Mouse (Mus musculus) embryonic fibroblast, embryonic 13.5 days (primary cell): ENCODE data around the gene Snapc1. TPM values are rescaled to one million over a fixed set of nuclear protein-coding genes. Genes with fewer than 3 reads are reported as not detected.

Source experiments
- H3K27ac ChIP-seq: 2 replicates; pipeline ENCODE4 v1.5.1; 2012; ENCODE audit warnings: low read length, control low read depth, inconsistent platforms; ENCODE audit not compliant: insufficient read depth
- H3K4me1 ChIP-seq: 2 replicates; pipeline ENCODE4 v1.6.1; 2011; ENCODE audit warnings: low read length; ENCODE audit not compliant: control insufficient read depth, insufficient read depth
- H3K4me3 ChIP-seq: 2 replicates; pipeline ENCODE4 v1.5.1; 2011; ENCODE audit warnings: mild to moderate bottlenecking, control low read depth, low read length; ENCODE audit not compliant: insufficient read depth
- CTCF ChIP-seq: IDR thresholded peaks from 2 replicates; pipeline ENCODE4 v1.5.1; 2011; ENCODE audit warnings: mild to moderate bottlenecking, control low read depth, low read length, moderate library complexity, borderline replicate concordance; ENCODE audit not compliant: insufficient read depth
- POLR2A ChIP-seq: IDR thresholded peaks from 2 replicates; pipeline ENCODE4 v1.6.1; 2011; ENCODE audit warnings: low read depth, mild to moderate bottlenecking, control low read depth, low read length, moderate library complexity
- polyA plus RNA-seq: library from polyadenylated mRNA; stranded (reverse); fragments of >200 nt; gene quantifications from 2 replicates; pipeline ENCODE4 v1.2.4, GENCODE M21; 2011; ENCODE audit warnings: low read depth; ENCODE audit not compliant: missing spikeins, insufficient read length

Gene Snapc1
- polyA plus RNA-seq, 1 experiment: 23.0 TPM

DNA sequence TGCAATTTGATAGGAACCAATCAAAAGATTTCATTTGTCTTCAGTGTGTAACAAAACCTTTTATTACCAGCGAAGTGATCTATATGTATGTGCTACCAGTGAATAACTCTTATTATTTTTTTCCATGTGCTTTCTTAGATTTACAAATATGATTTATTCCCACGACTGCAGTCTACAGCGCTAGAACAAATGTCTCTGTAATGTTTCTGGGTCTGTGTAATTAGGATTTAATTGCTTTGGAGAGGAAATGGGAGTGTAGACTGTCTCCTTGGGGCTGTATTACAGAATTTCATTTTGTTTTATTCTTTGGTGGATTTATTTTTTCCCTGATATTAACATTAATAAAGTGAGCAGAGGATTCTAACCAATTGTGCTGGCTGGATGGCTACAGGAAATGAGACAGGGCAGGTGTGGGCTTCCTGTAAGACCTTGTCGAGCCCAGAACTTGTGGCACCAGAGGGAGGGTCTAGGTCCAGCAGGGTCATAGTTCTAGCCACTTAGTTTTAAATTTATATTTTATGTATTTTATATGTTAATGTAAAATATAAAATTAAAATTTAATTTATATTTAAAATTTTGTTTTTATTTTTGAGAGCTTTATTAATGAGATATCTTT, 24.2 kb downstream of the Snapc1 start:
- no peak for TF ChIP-seq POLR2A
- TF ChIP-seq CTCF: no peak

DNA sequence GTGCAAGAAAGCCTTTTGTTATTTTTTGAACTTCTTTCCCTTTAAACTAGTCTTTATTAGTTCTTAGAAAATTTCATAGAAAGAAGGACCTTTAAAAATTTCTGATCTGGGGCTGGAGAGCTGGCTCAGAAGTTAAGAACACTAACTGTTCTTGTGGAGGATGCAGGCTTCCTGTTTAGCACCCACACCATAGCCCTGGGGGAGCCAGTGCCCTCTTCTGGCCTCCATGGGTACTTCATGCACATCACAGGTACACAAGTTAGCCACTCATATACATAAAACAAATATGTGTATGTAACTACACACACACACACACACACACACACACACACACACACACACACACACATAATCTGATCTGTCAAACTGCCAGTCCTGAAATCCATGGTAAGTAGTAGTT, 25.3 kb downstream of the Snapc1 start:
- Histone ChIP-seq H3K27ac (no peak overlapping the region), H3K4me1 (no peaks in the 10 kb centered on the region)
- TF ChIP-seq CTCF (peak; percentile 43; the same call in 1 of the 2 replicates), POLR2A (no peak)

More for the DNA sequence above, 24.2 kb downstream of the Snapc1 start:
- Histone ChIP-seq H3K4me3 (no peak overlapping the region), H3K4me1 (no peaks in the 10 kb centered on the region), H3K27ac (no peak overlapping the region)

DNA sequence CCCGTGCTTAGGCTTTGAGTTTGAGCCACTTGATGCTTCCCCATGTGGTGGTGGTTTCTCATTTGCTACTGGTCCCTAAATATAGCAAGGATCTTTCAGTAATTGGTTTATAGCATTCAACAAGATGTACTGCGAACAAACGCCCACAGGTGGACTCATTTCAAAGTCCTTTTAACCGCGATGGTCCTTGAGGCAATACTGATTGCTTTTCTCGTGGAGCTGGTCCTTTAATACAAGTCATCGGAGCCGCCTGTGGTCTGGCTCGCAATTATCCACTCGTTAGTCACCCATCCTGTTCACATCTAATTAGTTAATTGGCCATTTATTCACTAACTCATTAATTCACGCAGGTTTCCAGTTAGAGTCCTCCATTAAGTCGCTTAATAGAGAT, 32.6 kb downstream of the Snapc1 start:
- no peak overlapping the region for H3K27ac ChIP-seq
- TF ChIP-seq CTCF (no peak), POLR2A (no peak)
- no peak overlapping the region for H3K4me3 ChIP-seq
- H3K4me1 ChIP-seq: no peaks in the 10 kb centered on the region

More for the DNA sequence above, 25.3 kb downstream of the Snapc1 start:
- H3K4me3 ChIP-seq: no peak overlapping the region

DNA sequence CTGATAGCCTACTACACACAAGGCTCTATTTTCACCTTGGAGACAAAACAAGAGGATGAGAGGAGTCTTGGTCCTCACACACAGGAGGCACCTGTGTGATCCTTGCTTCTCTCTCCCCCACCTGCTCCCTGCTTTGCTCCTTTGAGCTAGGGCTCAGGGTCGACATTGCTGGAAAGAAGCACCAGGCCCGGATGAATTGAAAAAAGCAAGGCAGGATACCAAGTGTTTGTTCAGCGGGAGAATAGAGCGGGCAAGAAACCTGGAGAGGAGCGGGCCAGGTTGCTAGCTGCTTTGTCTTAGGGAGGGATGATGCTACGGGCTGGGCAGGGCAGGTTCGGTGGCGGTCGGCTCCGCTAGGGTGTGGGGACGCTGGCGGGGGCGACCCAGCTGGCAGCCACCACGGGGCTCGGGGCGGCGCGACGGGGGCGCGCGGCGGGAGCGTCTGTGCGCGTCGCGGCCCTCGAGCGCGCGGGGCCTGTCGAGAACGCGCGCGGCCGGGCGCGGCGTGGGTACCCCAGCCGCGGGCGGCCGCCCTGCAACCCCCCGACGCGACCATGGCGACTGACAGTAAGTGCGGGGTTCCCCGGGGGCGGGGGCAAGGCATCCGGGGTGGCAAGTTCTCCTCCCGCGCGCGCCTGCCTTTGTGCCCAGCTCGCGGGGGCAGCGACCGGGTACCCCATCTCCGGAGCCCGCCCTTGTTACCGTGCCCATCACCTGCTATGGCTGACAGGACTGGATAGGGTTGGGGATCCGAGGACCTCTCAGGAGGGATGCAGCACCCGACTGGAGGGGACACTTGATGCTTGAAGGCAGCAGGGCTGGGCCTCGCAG, 33.2 kb downstream of the Snapc1 start, which contains the start of gene Syt16:
Gene Syt16 (plus strand): TSS at position 365 of the 831 bp plus-strand sequence.
- no peak for TF ChIP-seq POLR2A
- TF ChIP-seq CTCF: no peak
- no peaks in the 10 kb centered on the region for H3K4me1 ChIP-seq
- H3K4me3 ChIP-seq: peak within 1 kb of the TSS; percentile 24; the same call in 1 of the 2 replicates
- H3K27ac ChIP-seq: no peak within 1 kb of the TSS

DNA sequence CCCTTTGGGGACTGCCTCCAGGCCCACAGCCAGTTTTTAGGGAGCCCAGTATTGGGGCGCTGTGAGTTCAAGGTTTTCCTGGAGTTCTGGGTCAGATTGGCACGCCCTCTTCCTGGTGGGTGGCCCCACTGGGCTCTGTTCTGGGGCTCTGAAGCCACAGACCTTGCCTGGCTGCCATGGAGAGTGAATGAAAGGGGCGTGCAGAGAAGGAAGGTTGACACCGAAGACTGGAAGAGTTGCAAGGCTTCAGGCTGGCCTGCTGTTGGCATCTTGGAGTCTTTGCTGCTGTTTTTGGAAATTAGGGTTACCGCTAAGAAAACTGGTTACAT, 33.8 kb downstream of the Snapc1 start:
- H3K27ac ChIP-seq: no peak overlapping the region
- TF ChIP-seq CTCF (no peak), POLR2A (no peak)
- H3K4me1 ChIP-seq: no peaks in the 10 kb centered on the region
- no peak overlapping the region for H3K4me3 ChIP-seq

DNA sequence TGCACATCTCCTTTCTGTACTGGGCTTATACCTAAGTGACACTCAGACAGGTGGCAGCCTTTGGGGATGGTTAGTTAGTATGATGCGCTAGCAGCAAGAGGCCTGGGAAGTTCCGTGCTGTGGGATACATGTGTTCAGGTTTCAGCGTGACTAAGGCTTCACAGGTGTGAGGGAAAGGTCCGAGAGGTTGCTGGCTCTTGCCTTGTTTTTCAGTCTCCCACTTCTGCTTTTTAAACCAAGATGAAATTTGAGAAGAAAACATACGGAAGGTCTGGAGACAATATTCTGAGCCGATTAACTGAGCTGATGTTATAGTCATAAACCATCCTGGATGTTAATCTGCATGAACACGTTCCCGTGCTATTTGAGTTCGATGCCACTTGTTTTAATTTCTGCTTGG, 38.2 kb downstream of the Snapc1 start:
- H3K27ac ChIP-seq: no peak overlapping the region
- TF ChIP-seq CTCF (no peak), POLR2A (no peak)
- H3K4me1 ChIP-seq: no peaks in the 10 kb centered on the region
- no peak overlapping the region for H3K4me3 ChIP-seq

DNA sequence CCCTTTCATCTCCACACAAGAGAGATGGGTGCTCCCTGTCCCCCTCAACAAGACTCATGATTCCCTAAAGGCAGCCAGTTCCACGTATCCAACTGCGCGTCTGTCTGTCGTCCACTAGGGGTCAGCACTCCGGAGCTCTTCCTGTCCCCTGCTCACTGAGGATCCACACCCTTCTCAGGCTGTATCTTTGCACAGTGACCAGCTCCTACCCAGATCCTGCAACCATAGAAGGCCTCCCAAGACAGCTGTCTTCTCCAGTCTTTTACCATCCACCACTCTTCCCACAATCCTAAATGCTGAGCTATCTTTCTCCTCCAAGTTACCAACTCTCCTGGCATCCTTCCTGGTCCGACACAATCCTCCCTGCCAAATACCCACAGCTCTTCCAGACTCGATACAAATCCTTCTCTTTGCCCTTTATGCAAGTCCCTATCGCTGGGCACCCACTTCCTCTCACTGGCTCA, 45.2 kb downstream of the Snapc1 start:
- H3K4me1 ChIP-seq: peaks cover 3% of the 10 kb centered on the region; the same call in 1 of the 2 replicates
- TF ChIP-seq CTCF (peak; percentile 87), POLR2A (no peak)

DNA sequence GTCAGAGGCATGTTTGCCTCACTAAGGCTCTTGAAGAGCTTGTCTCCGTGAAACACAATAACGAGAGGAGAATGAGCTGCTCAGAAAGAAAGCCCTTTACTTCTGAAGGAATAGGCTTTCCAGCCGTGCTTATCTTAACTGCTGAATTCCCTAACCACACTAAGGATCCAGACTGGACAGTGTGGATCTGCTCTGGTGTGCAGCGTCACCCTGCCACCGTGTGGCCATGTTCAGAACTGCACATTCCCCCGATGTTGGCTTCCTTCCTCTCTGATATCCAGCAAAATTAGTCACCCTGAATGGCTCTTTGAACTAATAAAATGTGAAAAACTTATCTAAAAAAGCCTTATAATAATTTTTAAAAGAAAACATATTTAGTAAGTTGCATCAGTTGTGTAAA, 49.5 kb downstream of the Snapc1 start:
- Histone ChIP-seq H3K27ac (no peak overlapping the region), H3K4me3 (no peak overlapping the region), H3K4me1 (peaks cover 3% of the 10 kb centered on the region; the same call in 1 of the 2 replicates)
- TF ChIP-seq CTCF (peak; percentile 100), POLR2A (no peak)

More for the DNA sequence above, 45.2 kb downstream of the Snapc1 start:
- no peak overlapping the region for H3K4me3 ChIP-seq
- no peak overlapping the region for H3K27ac ChIP-seq

DNA sequence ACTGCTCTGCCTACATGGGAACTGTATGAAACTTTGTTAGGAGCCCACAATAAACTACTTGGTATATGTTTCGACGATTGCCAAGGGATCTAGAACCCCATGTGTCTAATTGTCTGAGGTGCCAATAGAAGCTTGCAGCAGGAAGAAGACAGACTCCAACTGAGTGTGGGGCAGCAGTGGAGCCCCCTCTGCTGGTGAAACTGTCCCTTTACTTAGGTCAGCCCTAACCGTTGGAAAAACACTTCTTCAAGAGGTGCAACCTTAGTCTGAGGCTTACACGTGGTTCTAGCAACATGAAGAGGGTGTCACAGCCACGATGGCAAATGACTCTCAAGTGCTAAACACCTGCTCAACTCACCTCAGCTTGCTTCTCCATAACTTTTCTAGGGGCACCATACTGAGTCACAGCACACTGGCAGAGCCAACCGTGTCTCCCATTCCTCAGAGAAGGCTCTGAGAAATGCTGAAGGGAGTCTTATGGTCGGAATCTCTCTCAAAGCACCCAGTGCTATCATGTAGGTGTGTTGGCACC, 50.5 kb downstream of the Snapc1 start:
- Histone ChIP-seq H3K27ac (no peak overlapping the region), H3K4me3 (no peak overlapping the region), H3K4me1 (peaks cover 3% of the 10 kb centered on the region; the same call in 1 of the 2 replicates)
- TF ChIP-seq CTCF (no peak), POLR2A (no peak)

DNA sequence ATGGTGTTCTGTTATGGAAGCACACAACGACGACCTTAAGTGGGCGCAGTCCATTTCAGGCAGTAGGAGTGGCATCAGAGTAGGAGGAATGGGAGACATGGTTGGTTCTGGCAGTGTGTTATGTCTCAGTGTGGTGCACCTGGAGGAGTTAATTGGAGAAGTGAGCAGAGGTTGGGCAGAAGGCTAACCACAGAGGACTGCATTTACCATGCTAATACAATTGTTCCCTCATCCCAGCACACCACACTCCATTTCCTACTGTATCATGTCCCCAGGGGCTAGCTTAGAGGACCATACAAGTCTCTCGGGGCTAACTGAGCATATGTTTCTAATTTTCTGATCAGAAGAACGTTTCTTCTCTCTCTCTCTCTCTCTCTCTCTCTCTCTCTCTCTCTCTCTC, 51.2 kb downstream of the Snapc1 start:
- no peak overlapping the region for H3K27ac ChIP-seq
- TF ChIP-seq CTCF (no peak), POLR2A (no peak)
- H3K4me3 ChIP-seq: no peak overlapping the region
- peaks cover 3% of the 10 kb centered on the region; the same call in 1 of the 2 replicates for H3K4me1 ChIP-seq
